Mouse (Mus musculus) MEL (cell line): Measurements from ENCODE around the gene Cst13. TPM values are rescaled to one million over a fixed set of nuclear protein-coding genes. Genes with fewer than 3 reads are reported as not detected.

Source experiments
- DNase-seq: peaks from one replicate; pipeline ENCODE4 v3.0.0; 2011; ENCODE audit warnings: low read depth, low spot score
- H3K27ac ChIP-seq: 2 replicates; pipeline ENCODE4 v1.5.1; 2012; ENCODE audit warnings: low read depth, mild to moderate bottlenecking, control low read depth, low read length, moderate library complexity; ENCODE audit not compliant: control insufficient read depth
- H3K27me3 ChIP-seq, 2 experiments: fragments of 150-350 bp in 1 of 2; sonication (generic) in 1 of 2; 2 replicates each; pipeline ENCODE4 v1.6.1; 2012; ENCODE audit warnings: low read length in 2 of 2, mild to moderate bottlenecking in 2 of 2, improper control_type of control experiment in 1 of 2, moderate library complexity in 1 of 2; ENCODE audit not compliant: insufficient read depth in 2 of 2, control insufficient read depth in 1 of 2
- H3K36me3 ChIP-seq, 2 experiments: 2 replicates each; pipeline ENCODE4 v1.6.1; 2012 to 2014; ENCODE audit warnings: low read length in 2 of 2, improper control_type of control experiment in 1 of 2, inconsistent platforms in 1 of 2, mild to moderate bottlenecking in 1 of 2; ENCODE audit not compliant: insufficient read depth in 2 of 2, control insufficient read depth in 1 of 2
- H3K4me1 ChIP-seq, 2 experiments: fragments of 150-350 bp in 1 of 2; sonication (generic) in 1 of 2; 2 replicates each; pipeline ENCODE4 v1.6.1; 2012; ENCODE audit warnings: low read length in 2 of 2, improper control_type of control experiment in 1 of 2, mild to moderate bottlenecking in 1 of 2; ENCODE audit not compliant: insufficient read depth in 2 of 2, control insufficient read depth in 1 of 2
- H3K4me3 ChIP-seq, 2 experiments: fragments of 150-350 bp in 1 of 2; sonication (generic) in 1 of 2; 2 replicates each; pipeline ENCODE4 v1.5.1; 2012; ENCODE audit warnings: low read depth in 2 of 2, low read length in 2 of 2, mild to moderate bottlenecking in 2 of 2, moderate library complexity in 2 of 2, control low read depth in 1 of 2, improper control_type of control experiment in 1 of 2; ENCODE audit not compliant: control insufficient read depth in 1 of 2, insufficient read depth in 1 of 2
- H3K79me2 ChIP-seq: 2 replicates; pipeline ENCODE4 v1.6.1; 2012; ENCODE audit warnings: mild to moderate bottlenecking, low read length, moderate library complexity; ENCODE audit not compliant: control insufficient read depth, poor library complexity, insufficient read depth
- H3K9ac ChIP-seq: 2 replicates; pipeline ENCODE4 v1.6.1; 2012; ENCODE audit warnings: low read depth, mild to moderate bottlenecking, control low read depth, low read length, moderate library complexity; ENCODE audit not compliant: control insufficient read depth, poor library complexity, severe bottlenecking
- H3K9me3 ChIP-seq: fragments of 150-350 bp; sonication (generic); replicated peaks from 2 replicates; pipeline ENCODE4 v1.6.1; 2012; ENCODE audit warnings: mild to moderate bottlenecking, low read length, improper control_type of control experiment, moderate library complexity; ENCODE audit not compliant: insufficient read depth
- CHD2 ChIP-seq: IDR thresholded peaks from 2 replicates; pipeline ENCODE4 v1.6.1; 2011; ENCODE audit warnings: low read length, improper control_type of control experiment
- E2F4 ChIP-seq: IDR thresholded peaks from 2 replicates; pipeline ENCODE4 v1.6.1; 2011; ENCODE audit warnings: low read depth, low read length, improper control_type of control experiment, borderline replicate concordance
- EP300 ChIP-seq, 2 experiments: IDR thresholded peaks; 2 replicates each; pipeline ENCODE4 v1.6.1; 2011; ENCODE audit warnings: improper control_type of control experiment in 2 of 2, low read length in 2 of 2, low read depth in 1 of 2, mild to moderate bottlenecking in 1 of 2
- GATA1 ChIP-seq: IDR thresholded peaks from 2 replicates; pipeline ENCODE4 v1.6.1; 2011; ENCODE audit warnings: low read depth, low read length, improper control_type of control experiment
- HCFC1 ChIP-seq: IDR thresholded peaks from 2 replicates; pipeline ENCODE4 v1.6.1; 2012; ENCODE audit warnings: low read depth, mild to moderate bottlenecking, inconsistent platforms, low read length, improper control_type of control experiment, moderate library complexity
- JUND ChIP-seq: IDR thresholded peaks from 2 replicates; pipeline ENCODE4 v1.6.1; 2011; ENCODE audit warnings: low read depth, mild to moderate bottlenecking, improper control_type of control experiment, low read length
- MAFK ChIP-seq: IDR thresholded peaks from 2 replicates; pipeline ENCODE4 v1.6.1; 2011; ENCODE audit warnings: low read depth, mild to moderate bottlenecking, low read length, improper control_type of control experiment, borderline replicate concordance
- MAX ChIP-seq: IDR thresholded peaks from 2 replicates; pipeline ENCODE4 v1.6.1; 2011; ENCODE audit warnings: low read length, improper control_type of control experiment
- MEF2A ChIP-seq: IDR thresholded peaks from 2 replicates; pipeline ENCODE4 v1.6.1; 2014; ENCODE audit warnings: low read depth, mild to moderate bottlenecking, inconsistent platforms, low read length, improper control_type of control experiment; ENCODE audit not compliant: poor library complexity, insufficient replicate concordance, severe bottlenecking; ENCODE audit errors: extremely low read depth
- MXI1 ChIP-seq: IDR thresholded peaks from 2 replicates; pipeline ENCODE4 v1.6.1; 2011; ENCODE audit warnings: mild to moderate bottlenecking, low read depth, low read length, improper control_type of control experiment
- MYB ChIP-seq: IDR thresholded peaks from 2 replicates; pipeline ENCODE4 v1.6.1; 2011; ENCODE audit warnings: mild to moderate bottlenecking, low read depth, low read length, improper control_type of control experiment
- MYC ChIP-seq: IDR thresholded peaks from 2 replicates; pipeline ENCODE4 v1.6.1; 2011; ENCODE audit warnings: low read depth, mild to moderate bottlenecking, low read length, improper control_type of control experiment, moderate library complexity
- NELFE ChIP-seq: IDR thresholded peaks from 2 replicates; pipeline ENCODE4 v1.6.1; 2011; ENCODE audit warnings: low read depth, low read length, improper control_type of control experiment
- POLR2A ChIP-seq, 2 experiments: IDR thresholded peaks; 2 replicates each; pipeline ENCODE4 v1.6.1; 2011 to 2012; ENCODE audit warnings: low read length in 2 of 2, mild to moderate bottlenecking in 2 of 2, control low read depth in 1 of 2, improper control_type of control experiment in 1 of 2, low read depth in 1 of 2, moderate library complexity in 1 of 2; ENCODE audit not compliant: control insufficient read depth in 1 of 2, insufficient read depth in 1 of 2, poor library complexity in 1 of 2
- POLR2AphosphoS5 ChIP-seq: IDR thresholded peaks from 2 replicates; pipeline ENCODE4 v1.6.1; 2012; ENCODE audit warnings: low read depth, borderline replicate concordance, mild to moderate bottlenecking, inconsistent platforms, low read length, moderate library complexity, mixed read lengths
- SIN3A ChIP-seq: IDR thresholded peaks from 2 replicates; pipeline ENCODE4 v1.6.1; 2012; ENCODE audit warnings: low read length, improper control_type of control experiment, inconsistent platforms
- UBTF ChIP-seq: IDR thresholded peaks from 2 replicates; pipeline ENCODE4 v1.6.1; 2012; ENCODE audit warnings: low read depth, mild to moderate bottlenecking, inconsistent platforms, low read length, improper control_type of control experiment, moderate library complexity, borderline replicate concordance; ENCODE audit not compliant: insufficient read depth
- ZMIZ1 ChIP-seq: IDR thresholded peaks from 2 replicates; pipeline ENCODE4 v1.6.1; 2012; ENCODE audit warnings: low read depth, mild to moderate bottlenecking, inconsistent platforms, low read length, improper control_type of control experiment, moderate library complexity
- ZNF384 ChIP-seq: IDR thresholded peaks from 2 replicates; pipeline ENCODE4 v1.6.1; 2012; ENCODE audit warnings: low read depth, mild to moderate bottlenecking, inconsistent platforms, low read length, improper control_type of control experiment
- polyA plus RNA-seq, 2 experiments: library from polyadenylated mRNA; stranded (reverse) in 1 of 2; unstranded in 1 of 2; fragments of >175 nt in 1 of 2; fragments of >200 nt in 1 of 2; gene quantifications; 2 replicates each; pipeline versions ENCODE4 v1.2.1 to v1.2.4; 2012; ENCODE audit warnings: low replicate concordance in 2 of 2, low read depth in 1 of 2; ENCODE audit not compliant: insufficient read length in 2 of 2, insufficient read depth in 1 of 2, missing spikeins in 1 of 2
- total RNA-seq: library from RNA; depleted of rRNA; stranded (reverse); fragments of 300-350 nt; gene quantifications from 2 replicates; pipeline ENCODE4 v1.2.3, GENCODE M21; 2012

Gene Cst13
- total and polyA plus RNA-seq, 3 experiments, result not detected

DNA sequence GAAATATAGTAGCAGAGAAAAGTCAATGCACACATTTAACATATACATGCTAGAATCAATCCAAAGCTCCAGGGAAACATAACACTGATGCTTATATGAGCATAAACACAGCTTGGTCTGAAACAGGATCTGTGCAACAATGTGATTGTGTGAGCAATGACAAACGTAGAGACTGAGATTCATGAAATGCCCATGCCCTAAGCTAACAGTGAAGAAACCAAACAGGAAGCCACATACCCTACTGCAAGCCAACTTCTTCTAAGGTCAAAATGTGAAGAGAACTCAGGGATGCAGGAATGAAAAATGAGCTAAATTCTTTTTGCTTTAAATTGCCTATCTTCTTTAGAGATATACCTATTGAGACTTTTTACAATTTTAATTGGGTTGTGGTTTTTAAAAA is 49.1 kb downstream of the Cst13 start:
- H3K79me2 ChIP-seq, result peaks cover 5% of the 10 kb centered on the region
- H3K27me3 ChIP-seq, result no peaks in the 10 kb centered on the region
- TF ChIP-seq ZMIZ1 (no peak), GATA1 (no peak), SIN3A (no peak), MXI1 (no peak), POLR2A (IDR thresholded peaks at IDR 0.05; ENCODE audit: control insufficient read depth in 1 of 2, insufficient read depth in 1 of 2, low read depth in 1 of 2, low read length in 2 of 2, poor library complexity in 1 of 2) (no peak), HCFC1 (no peak)
- H3K4me1 ChIP-seq, result peaks cover 0 to 6% of the 10 kb centered on the region in 2 experiments; a peak in 1 of 4 replicates
- no peak overlapping the region for H3K27ac ChIP-seq
- H3K9me3 ChIP-seq, result no peaks in the 10 kb centered on the region
- H3K36me3 ChIP-seq, result peaks cover 0 to 2% of the 10 kb centered on the region in 2 experiments; a peak in 1 of 4 replicates
- no peak overlapping the region for H3K9ac ChIP-seq
- no peak overlapping the region for H3K4me3 ChIP-seq
- DNase-seq, result no peak

DNA sequence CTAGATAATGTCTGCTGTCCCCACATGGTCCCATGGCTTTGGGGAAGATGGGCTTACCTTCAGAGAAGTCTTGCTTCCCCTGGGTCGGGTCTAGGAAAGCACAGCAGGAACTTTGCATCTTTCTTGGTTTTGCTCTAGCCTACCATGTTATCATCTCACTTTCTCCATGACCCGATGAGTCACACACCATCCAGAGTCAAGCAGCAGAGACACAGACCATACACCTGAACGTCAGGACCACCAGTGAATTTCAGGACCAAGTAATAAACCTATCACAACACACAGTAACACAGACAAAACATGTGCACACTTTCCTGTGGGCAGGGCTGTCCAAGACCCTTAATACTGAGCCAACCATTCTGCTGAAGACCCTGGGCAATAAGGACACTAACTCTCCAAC is 50.6 kb downstream of the Cst13 start:
- DNase-seq, result no peak
- H3K9me3 ChIP-seq, result no peaks in the 10 kb centered on the region
- H3K4me1 ChIP-seq, result peaks cover 0 to 11% of the 10 kb centered on the region in 2 experiments; a peak in 3 of 4 replicates
- H3K4me3 ChIP-seq, result no peak overlapping the region
- H3K36me3 ChIP-seq, result peaks cover 0 to 2% of the 10 kb centered on the region in 2 experiments; a peak in 1 of 4 replicates
- TF ChIP-seq EP300 (IDR thresholded peaks at IDR 0.05; ENCODE audit: low read depth in 1 of 2, low read length in 2 of 2), result no peak
- no peak for TF ChIP-seq UBTF
- no peak for TF ChIP-seq NELFE
- no peak for TF ChIP-seq MAX
- no peak for TF ChIP-seq JUND
- TF ChIP-seq MXI1, result no peak
- TF ChIP-seq E2F4, result no peak
- TF ChIP-seq MEF2A, result no peak
- TF ChIP-seq MAFK, result no peak
- TF ChIP-seq MYC, result no peak
- no peak for TF ChIP-seq CHD2
- no peak for TF ChIP-seq SIN3A
- no peak for TF ChIP-seq ZNF384
- no peak for TF ChIP-seq HCFC1
- no peak for TF ChIP-seq MYB
- TF ChIP-seq POLR2AphosphoS5, result no peak
- H3K9ac ChIP-seq, result no peak overlapping the region
- H3K27ac ChIP-seq, result no peak overlapping the region
- H3K27me3 ChIP-seq, result no peaks in the 10 kb centered on the region
- H3K79me2 ChIP-seq, result peaks cover 11% of the 10 kb centered on the region
